Mouse (Mus musculus) ES-Bruce4 (cell line): ENCODE results near the gene Ugt1a7c.

ENCODE experiments used
- CTCF ChIP-seq: IDR thresholded peaks from one replicate; pipeline ENCODE4 v1.8.1; 2011; ENCODE audit warnings: low read depth, low read length
- POLR2A ChIP-seq: IDR thresholded peaks from one replicate; pipeline ENCODE4 v1.8.1; 2011; ENCODE audit warnings: low read length; ENCODE audit not compliant: insufficient read depth

GRCm38 (mm10) chr1:88234646-88235045 lies 139.8 kb downstream of the Ugt1a7c start:
- TF ChIP-seq CTCF (no peak), POLR2A (no peak)
